Mouse (Mus musculus) MEL (cell line): ENCODE results near the gene Sucnr1. TPM values are rescaled to one million over a fixed set of nuclear protein-coding genes. Genes with fewer than 3 reads are reported as not detected.

Experiments
- DNase-seq: peaks from one replicate; pipeline ENCODE4 v3.0.0; 2011; ENCODE audit warnings: low read depth, low spot score
- H3K27ac ChIP-seq: 2 replicates; pipeline ENCODE4 v1.5.1; 2012; ENCODE audit warnings: low read depth, mild to moderate bottlenecking, control low read depth, low read length, moderate library complexity; ENCODE audit not compliant: control insufficient read depth
- H3K27me3 ChIP-seq, 2 experiments: fragments of 150-350 bp in 1 of 2; sonication (generic) in 1 of 2; 2 replicates each; pipeline ENCODE4 v1.6.1; 2012; ENCODE audit warnings: low read length in 2 of 2, mild to moderate bottlenecking in 2 of 2, improper control_type of control experiment in 1 of 2, moderate library complexity in 1 of 2; ENCODE audit not compliant: insufficient read depth in 2 of 2, control insufficient read depth in 1 of 2
- H3K36me3 ChIP-seq, 2 experiments: 2 replicates each; pipeline ENCODE4 v1.6.1; 2012 to 2014; ENCODE audit warnings: low read length in 2 of 2, improper control_type of control experiment in 1 of 2, inconsistent platforms in 1 of 2, mild to moderate bottlenecking in 1 of 2; ENCODE audit not compliant: insufficient read depth in 2 of 2, control insufficient read depth in 1 of 2
- H3K4me1 ChIP-seq, 2 experiments: fragments of 150-350 bp in 1 of 2; sonication (generic) in 1 of 2; 2 replicates each; pipeline ENCODE4 v1.6.1; 2012; ENCODE audit warnings: low read length in 2 of 2, improper control_type of control experiment in 1 of 2, mild to moderate bottlenecking in 1 of 2; ENCODE audit not compliant: insufficient read depth in 2 of 2, control insufficient read depth in 1 of 2
- H3K4me3 ChIP-seq, 2 experiments: fragments of 150-350 bp in 1 of 2; sonication (generic) in 1 of 2; 2 replicates each; pipeline ENCODE4 v1.5.1; 2012; ENCODE audit warnings: low read depth in 2 of 2, low read length in 2 of 2, mild to moderate bottlenecking in 2 of 2, moderate library complexity in 2 of 2, control low read depth in 1 of 2, improper control_type of control experiment in 1 of 2; ENCODE audit not compliant: control insufficient read depth in 1 of 2, insufficient read depth in 1 of 2
- H3K79me2 ChIP-seq: 2 replicates; pipeline ENCODE4 v1.6.1; 2012; ENCODE audit warnings: mild to moderate bottlenecking, low read length, moderate library complexity; ENCODE audit not compliant: control insufficient read depth, poor library complexity, insufficient read depth
- H3K9ac ChIP-seq: 2 replicates; pipeline ENCODE4 v1.6.1; 2012; ENCODE audit warnings: low read depth, mild to moderate bottlenecking, control low read depth, low read length, moderate library complexity; ENCODE audit not compliant: control insufficient read depth, poor library complexity, severe bottlenecking
- H3K9me3 ChIP-seq: fragments of 150-350 bp; sonication (generic); replicated peaks from 2 replicates; pipeline ENCODE4 v1.6.1; 2012; ENCODE audit warnings: mild to moderate bottlenecking, low read length, improper control_type of control experiment, moderate library complexity; ENCODE audit not compliant: insufficient read depth
- BHLHE40 ChIP-seq: IDR thresholded peaks from 2 replicates; pipeline ENCODE4 v1.6.1; 2012; ENCODE audit warnings: low read depth, mild to moderate bottlenecking, inconsistent platforms, low read length, improper control_type of control experiment, borderline replicate concordance
- CHD1 ChIP-seq: IDR thresholded peaks from 2 replicates; pipeline ENCODE4 v1.6.1; 2012; ENCODE audit warnings: low read depth, mild to moderate bottlenecking, inconsistent platforms, low read length, improper control_type of control experiment
- CHD2 ChIP-seq: IDR thresholded peaks from 2 replicates; pipeline ENCODE4 v1.6.1; 2011; ENCODE audit warnings: low read length, improper control_type of control experiment
- EP300 ChIP-seq, 2 experiments: IDR thresholded peaks; 2 replicates each; pipeline ENCODE4 v1.6.1; 2011; ENCODE audit warnings: improper control_type of control experiment in 2 of 2, low read length in 2 of 2, low read depth in 1 of 2, mild to moderate bottlenecking in 1 of 2
- ETS1 ChIP-seq: IDR thresholded peaks from 2 replicates; pipeline ENCODE4 v1.6.1; 2012; ENCODE audit warnings: low read depth, mild to moderate bottlenecking, inconsistent platforms, low read length, improper control_type of control experiment, moderate library complexity
- GABPA ChIP-seq: IDR thresholded peaks from 2 replicates; pipeline ENCODE4 v1.6.1; 2012; ENCODE audit warnings: low read depth, mild to moderate bottlenecking, inconsistent platforms, low read length, improper control_type of control experiment, moderate library complexity
- GATA1 ChIP-seq: IDR thresholded peaks from 2 replicates; pipeline ENCODE4 v1.6.1; 2011; ENCODE audit warnings: low read depth, low read length, improper control_type of control experiment
- JUND ChIP-seq: IDR thresholded peaks from 2 replicates; pipeline ENCODE4 v1.6.1; 2011; ENCODE audit warnings: low read depth, mild to moderate bottlenecking, improper control_type of control experiment, low read length
- MAFK ChIP-seq: IDR thresholded peaks from 2 replicates; pipeline ENCODE4 v1.6.1; 2011; ENCODE audit warnings: low read depth, mild to moderate bottlenecking, low read length, improper control_type of control experiment, borderline replicate concordance
- MAZ ChIP-seq: IDR thresholded peaks from 2 replicates; pipeline ENCODE4 v1.6.1; 2012; ENCODE audit warnings: low read depth, mild to moderate bottlenecking, inconsistent platforms, low read length, improper control_type of control experiment
- MEF2A ChIP-seq: IDR thresholded peaks from 2 replicates; pipeline ENCODE4 v1.6.1; 2014; ENCODE audit warnings: low read depth, mild to moderate bottlenecking, inconsistent platforms, low read length, improper control_type of control experiment; ENCODE audit not compliant: poor library complexity, insufficient replicate concordance, severe bottlenecking; ENCODE audit errors: extremely low read depth
- MXI1 ChIP-seq: IDR thresholded peaks from 2 replicates; pipeline ENCODE4 v1.6.1; 2011; ENCODE audit warnings: mild to moderate bottlenecking, low read depth, low read length, improper control_type of control experiment
- MYB ChIP-seq: IDR thresholded peaks from 2 replicates; pipeline ENCODE4 v1.6.1; 2011; ENCODE audit warnings: mild to moderate bottlenecking, low read depth, low read length, improper control_type of control experiment
- MYC ChIP-seq: IDR thresholded peaks from 2 replicates; pipeline ENCODE4 v1.6.1; 2011; ENCODE audit warnings: low read depth, mild to moderate bottlenecking, low read length, improper control_type of control experiment, moderate library complexity
- POLR2A ChIP-seq, 2 experiments: IDR thresholded peaks; 2 replicates each; pipeline ENCODE4 v1.6.1; 2011 to 2012; ENCODE audit warnings: low read length in 2 of 2, mild to moderate bottlenecking in 2 of 2, control low read depth in 1 of 2, improper control_type of control experiment in 1 of 2, low read depth in 1 of 2, moderate library complexity in 1 of 2; ENCODE audit not compliant: control insufficient read depth in 1 of 2, insufficient read depth in 1 of 2, poor library complexity in 1 of 2
- POLR2AphosphoS2 ChIP-seq: IDR thresholded peaks from 2 replicates; pipeline ENCODE4 v1.6.1; 2011; ENCODE audit warnings: low read length, improper control_type of control experiment
- RCOR1 ChIP-seq: IDR thresholded peaks from 2 replicates; pipeline ENCODE4 v1.6.1; 2012; ENCODE audit warnings: low read depth, mild to moderate bottlenecking, inconsistent platforms, low read length, improper control_type of control experiment
- SIN3A ChIP-seq: IDR thresholded peaks from 2 replicates; pipeline ENCODE4 v1.6.1; 2012; ENCODE audit warnings: low read length, improper control_type of control experiment, inconsistent platforms
- TAL1 ChIP-seq: IDR thresholded peaks from 2 replicates; pipeline ENCODE4 v1.6.1; 2012; ENCODE audit warnings: mild to moderate bottlenecking, inconsistent platforms, low read length, moderate library complexity, mixed read lengths
- TCF12 ChIP-seq: IDR thresholded peaks from 2 replicates; pipeline ENCODE4 v1.6.1; 2014; ENCODE audit warnings: low read depth, mild to moderate bottlenecking, inconsistent platforms, low read length, improper control_type of control experiment, moderate library complexity
- UBTF ChIP-seq: IDR thresholded peaks from 2 replicates; pipeline ENCODE4 v1.6.1; 2012; ENCODE audit warnings: low read depth, mild to moderate bottlenecking, inconsistent platforms, low read length, improper control_type of control experiment, moderate library complexity, borderline replicate concordance; ENCODE audit not compliant: insufficient read depth
- ZC3H11A ChIP-seq: IDR thresholded peaks from 2 replicates; pipeline ENCODE4 v1.6.1; 2012; ENCODE audit warnings: low read depth, mild to moderate bottlenecking, inconsistent platforms, low read length, improper control_type of control experiment
- polyA plus RNA-seq, 2 experiments: library from polyadenylated mRNA; stranded (reverse) in 1 of 2; unstranded in 1 of 2; fragments of >175 nt in 1 of 2; fragments of >200 nt in 1 of 2; gene quantifications; 2 replicates each; pipeline versions ENCODE4 v1.2.1 to v1.2.4; 2012; ENCODE audit warnings: low replicate concordance in 2 of 2, low read depth in 1 of 2; ENCODE audit not compliant: insufficient read length in 2 of 2, insufficient read depth in 1 of 2, missing spikeins in 1 of 2
- total RNA-seq: library from RNA; depleted of rRNA; stranded (reverse); fragments of 300-350 nt; gene quantifications from 2 replicates; pipeline ENCODE4 v1.2.3, GENCODE M21; 2012

The Sucnr1 gene
- total and polyA plus RNA-seq, 3 experiments = not detected

GRCm38 (mm10) chr3:60078883-60079415 lies 2.7 kb upstream of the Sucnr1 start:
- H3K9me3 ChIP-seq = no peaks in the 10 kb centered on the region
- DNase-seq = no peak
- H3K4me1 ChIP-seq = peaks cover 0 to 4% of the 10 kb centered on the region in 2 experiments; a peak in 1 of 4 replicates
- H3K36me3 ChIP-seq = peaks cover 0 to 11% of the 10 kb centered on the region in 2 experiments; a peak in 2 of 4 replicates
- H3K79me2 ChIP-seq = no peaks in the 10 kb centered on the region
- H3K27me3 ChIP-seq = no peaks in the 10 kb centered on the region
- H3K27ac ChIP-seq = no peak overlapping the region
- no peak overlapping the region for H3K4me3 ChIP-seq
- H3K9ac ChIP-seq = no peak overlapping the region
- no peak for TF ChIP-seq MEF2A
- TF ChIP-seq GABPA = no peak
- TF ChIP-seq BHLHE40 = no peak
- TF ChIP-seq ETS1 = no peak
- TF ChIP-seq TCF12 = no peak

- Histone ChIP-seq H3K9me3 (no peaks in the 10 kb centered on the region), H3K27ac (no peak overlapping the region), H3K27me3 (no peaks in the 10 kb centered on the region), H3K9ac (no peak overlapping the region), H3K4me3 (peak overlapping the region in 1 of 2 experiments; percentile 10; a peak in 1 of 4 replicates), H3K36me3 (peaks cover 0 to 11% of the 10 kb centered on the region in 2 experiments; a peak in 2 of 4 replicates), H3K4me1 (peaks cover 0 to 4% of the 10 kb centered on the region in 2 experiments; a peak in 1 of 4 replicates), H3K79me2 (no peaks in the 10 kb centered on the region)
- DNase-seq = peak; percentile 92
- TF ChIP-seq MAFK = no peak
- TF ChIP-seq EP300 (IDR thresholded peaks at IDR 0.05; ENCODE audit: low read depth in 1 of 2, low read length in 2 of 2) = peak; percentile 51 to 87
- no peak for TF ChIP-seq CHD1
- TF ChIP-seq JUND = 0 out of 2 replicates have a peak, but pooled peaks have one; percentile 43
- TF ChIP-seq TAL1 = no peak
- peak; percentile 61 for TF ChIP-seq RCOR1
- peak; percentile 61; the same call in 1 of the 2 replicates for TF ChIP-seq ETS1
- peak; percentile 41; the same call in 1 of the 2 replicates for TF ChIP-seq GATA1
- no peak for TF ChIP-seq CHD2
- TF ChIP-seq MYB = no peak
- no peak for TF ChIP-seq POLR2AphosphoS2
- peak; percentile 58; the same call in 1 of the 2 replicates for TF ChIP-seq MAZ
- TF ChIP-seq ZC3H11A = no peak
- peak; percentile 25; the same call in 1 of the 2 replicates for TF ChIP-seq MYC
- no peak for TF ChIP-seq POLR2A (IDR thresholded peaks at IDR 0.05; ENCODE audit: control insufficient read depth in 1 of 2, insufficient read depth in 1 of 2, low read depth in 1 of 2, low read length in 2 of 2, poor library complexity in 1 of 2)
- no peak for TF ChIP-seq MXI1
- no peak for TF ChIP-seq UBTF
- TF ChIP-seq SIN3A = 0 out of 2 replicates have a peak, but pooled peaks have one; percentile 15
These were observed 1.1 kb upstream of the Sucnr1 start for GRCm38 (mm10) chr3:60080572-60080971.
